Mouse (Mus musculus) ES-E14 (cell line): ENCODE data around the gene Golga4.
A peak's percentile ranks its signal among the peaks of the same experiment; 100 is the strongest.

ENCODE experiments used
- CHD2 ChIP-seq: IDR thresholded peaks from 2 replicates; pipeline ENCODE4 v1.6.1; 2014; ENCODE audit warnings: mild to moderate bottlenecking, low read depth, low read length, inconsistent platforms
- MAFK ChIP-seq: IDR thresholded peaks from 2 replicates; pipeline ENCODE4 v1.6.1; 2014; ENCODE audit warnings: mild to moderate bottlenecking, low read depth, low read length, inconsistent platforms; ENCODE audit not compliant: insufficient read depth
- ZC3H11A ChIP-seq: IDR thresholded peaks from 2 replicates; pipeline ENCODE4 v1.6.1; 2012; ENCODE audit warnings: low read depth, mild to moderate bottlenecking, inconsistent platforms, low read length, borderline replicate concordance
- ZNF384 ChIP-seq: IDR thresholded peaks from 2 replicates; pipeline ENCODE4 v1.6.1; 2012; ENCODE audit warnings: low read depth, low read length, inconsistent platforms

GRCm38 (mm10) chr9:118488138-118488895 is 17.8 kb upstream of the Golga4 start:
- TF ChIP-seq ZNF384 (no peak), MAFK (no peak), ZC3H11A (no peak), CHD2 (0 out of 2 replicates have a peak, but pooled peaks have one; percentile 24)
